Mouse (Mus musculus) kidney, embryonic 15.5 days (tissue): ENCODE data around the gene Trpv5. TPM values are rescaled to one million over a fixed set of nuclear protein-coding genes. Genes with fewer than 3 reads are reported as not detected.

ENCODE experiments used
- ATAC-seq: fragments of 200-750 bp; cut with Nextera tagmentation; replicated peaks from 2 replicates; pipeline ENCODE4 v1.8.0; 2017; ENCODE audit warnings: moderate TSS enrichment; ENCODE audit not compliant: low FRiP score
- H3K27ac ChIP-seq: fragments of 300-500 bp; sonication (generic); 2 replicates; pipeline ENCODE4 v1.5.1; 2015; ENCODE audit warnings: mild to moderate bottlenecking, inconsistent platforms
- H3K27me3 ChIP-seq: fragments of 300-500 bp; sonication (generic); 2 replicates; pipeline ENCODE4 v1.6.1; 2015; ENCODE audit warnings: inconsistent platforms
- H3K36me3 ChIP-seq: fragments of 300-500 bp; sonication (generic); 2 replicates; pipeline ENCODE4 v1.6.1; 2015; ENCODE audit warnings: inconsistent platforms
- H3K4me1 ChIP-seq: fragments of 300-500 bp; sonication (generic); 2 replicates; pipeline ENCODE4 v1.6.1; 2015; ENCODE audit warnings: inconsistent platforms
- H3K4me2 ChIP-seq: fragments of 300-500 bp; sonication (generic); 2 replicates; pipeline ENCODE4 v1.6.1; 2015; ENCODE audit warnings: moderate library complexity, mild to moderate bottlenecking, inconsistent platforms
- H3K4me3 ChIP-seq: fragments of 300-500 bp; sonication (generic); replicated peaks from 2 replicates; pipeline ENCODE4 v1.5.1; 2015; ENCODE audit warnings: mild to moderate bottlenecking, inconsistent platforms
- H3K9ac ChIP-seq: fragments of 300-500 bp; sonication (generic); 2 replicates; pipeline ENCODE4 v1.6.1; 2015; ENCODE audit warnings: mild to moderate bottlenecking, inconsistent platforms
- H3K9me3 ChIP-seq: fragments of 300-500 bp; sonication (generic); replicated peaks from 2 replicates; pipeline ENCODE4 v1.6.1; 2016; ENCODE audit warnings: inconsistent platforms
- WGBS: fragments of 180-500 bp; shearing (Covaris S2); methylation state at CpG from one replicate; pipeline ENCODE4 v1.1.7; 2015; ENCODE audit warnings: mixed read lengths; 5-methylcytosine and 5-hydroxymethylcytosine counted together
- polyA plus RNA-seq: library from polyadenylated mRNA; unstranded; fragments of >200 nt; fragmentation: Nextera tagmentation; extraction: Ambion mirVana; gene quantifications from 2 replicates; pipeline ENCODE4 v1.2.1, GENCODE M21; 2015

Trpv5 gene
- 1.5 and 1.8 TPM in 2 replicates for polyA plus RNA-seq

- Histone ChIP-seq H3K9me3 (no peaks in the 10 kb centered on the region), H3K36me3 (no peaks in the 10 kb centered on the region), H3K4me1 (no peaks in the 10 kb centered on the region), H3K4me2 (no peak within 1 kb of the TSS), H3K4me3 (no peak within 1 kb of the TSS), H3K27ac (no peak within 1 kb of the TSS), H3K9ac (no peak within 1 kb of the TSS), H3K27me3 (no peaks in the 10 kb centered on the region)
- WGBS: 39% methylated on average over 1 of the region's 1 CpGs
- no peak for ATAC-seq
Measured at GRCm38 (mm10) chr6:41680669-41681068, at the start of gene Trpv5. Gene Trpv5 (minus strand): TSS chr6:41680769.

GRCm38 (mm10) chr6:41727989-41728609 lies 47.5 kb upstream of the Trpv5 start:
- Histone ChIP-seq H3K36me3 (no peaks in the 10 kb centered on the region), H3K27me3 (no peaks in the 10 kb centered on the region), H3K4me2 (no peak overlapping the region), H3K9ac (no peak overlapping the region), H3K4me3 (no peak overlapping the region), H3K9me3 (no peaks in the 10 kb centered on the region), H3K4me1 (no peaks in the 10 kb centered on the region), H3K27ac (no peak overlapping the region)
- no peak for ATAC-seq
- WGBS: 87% methylated on average over 1 of the region's 1 CpGs

GRCm38 (mm10) chr6:41721430-41721829 lies 40.9 kb upstream of the Trpv5 start:
- Histone ChIP-seq H3K9ac (no peak overlapping the region), H3K4me2 (no peak overlapping the region), H3K9me3 (no peaks in the 10 kb centered on the region), H3K27ac (no peak overlapping the region), H3K4me3 (no peak overlapping the region), H3K36me3 (no peaks in the 10 kb centered on the region), H3K27me3 (no peaks in the 10 kb centered on the region), H3K4me1 (no peaks in the 10 kb centered on the region)
- WGBS: 81% methylated on average over 2 of the region's 2 CpGs
- ATAC-seq: no peak

- Histone ChIP-seq H3K4me3 (no peak overlapping the region), H3K27ac (no peak overlapping the region), H3K36me3 (no peaks in the 10 kb centered on the region), H3K27me3 (no peaks in the 10 kb centered on the region), H3K4me2 (no peak overlapping the region), H3K9me3 (no peaks in the 10 kb centered on the region), H3K9ac (no peak overlapping the region), H3K4me1 (no peaks in the 10 kb centered on the region)
- 75% methylated on average over 1 of the region's 1 CpGs for WGBS
- ATAC-seq: no peak
Measured at GRCm38 (mm10) chr6:41710281-41710680, 29.7 kb upstream of the Trpv5 start.

- Histone ChIP-seq H3K27ac (no peak overlapping the region), H3K4me3 (no peak overlapping the region), H3K4me2 (no peak overlapping the region), H3K4me1 (0 out of 2 replicates have a peak, but pooled peaks cover 2% of the 10 kb centered on the region), H3K9ac (no peak overlapping the region), H3K36me3 (no peaks in the 10 kb centered on the region), H3K9me3 (no peaks in the 10 kb centered on the region), H3K27me3 (no peaks in the 10 kb centered on the region)
- 87% methylated on average over 7 of the region's 7 CpGs for WGBS
- ATAC-seq: no peak; the same call in 1 of the 2 replicates
Measured at GRCm38 (mm10) chr6:41706275-41706674, 25.7 kb upstream of the Trpv5 start.

GRCm38 (mm10) chr6:41704123-41704522 lies 23.6 kb upstream of the Trpv5 start, which contains the start of gene Kel:
Gene Kel (minus strand): TSS chr6:41704339.
- Histone ChIP-seq H3K36me3 (no peaks in the 10 kb centered on the region), H3K4me1 (0 out of 2 replicates have a peak, but pooled peaks cover 2% of the 10 kb centered on the region), H3K4me2 (no peak within 1 kb of the TSS), H3K27me3 (no peaks in the 10 kb centered on the region), H3K9me3 (no peaks in the 10 kb centered on the region), H3K4me3 (no peak within 1 kb of the TSS), H3K9ac (no peak within 1 kb of the TSS), H3K27ac (peak within 1 kb of the TSS; percentile 32)
- 33% methylated on average over 1 of the region's 1 CpGs for WGBS
- peak; percentile 68; the same call in 1 of the 2 replicates for ATAC-seq

GRCm38 (mm10) chr6:41702928-41703327 lies 22.4 kb upstream of the Trpv5 start:
- Histone ChIP-seq H3K36me3 (no peaks in the 10 kb centered on the region), H3K9me3 (no peaks in the 10 kb centered on the region), H3K9ac (no peak overlapping the region), H3K4me3 (no peak overlapping the region), H3K4me1 (0 out of 2 replicates have a peak, but pooled peaks cover 2% of the 10 kb centered on the region), H3K4me2 (no peak overlapping the region), H3K27me3 (no peaks in the 10 kb centered on the region), H3K27ac (no peak overlapping the region)
- ATAC-seq: peak; percentile 44; the same call in 1 of the 2 replicates
- 71% methylated on average over 2 of the region's 2 CpGs for WGBS

GRCm38 (mm10) chr6:41701245-41701644 lies 20.7 kb upstream of the Trpv5 start:
- H3K4me2 ChIP-seq: no peak overlapping the region
- no peaks in the 10 kb centered on the region for H3K27me3 ChIP-seq
- no peak overlapping the region for H3K4me3 ChIP-seq
- H3K9me3 ChIP-seq: no peaks in the 10 kb centered on the region
- H3K9ac ChIP-seq: no peak overlapping the region
- no peak overlapping the region for H3K27ac ChIP-seq
- 88% methylated on average over 1 of the region's 1 CpGs for WGBS
- H3K36me3 ChIP-seq: no peaks in the 10 kb centered on the region
- ATAC-seq: no peak
- H3K4me1 ChIP-seq: 0 out of 2 replicates have a peak, but pooled peaks cover 2% of the 10 kb centered on the region

GRCm38 (mm10) chr6:41694407-41694806 lies 13.8 kb upstream of the Trpv5 start:
- H3K27ac ChIP-seq: no peak overlapping the region
- no peak overlapping the region for H3K4me3 ChIP-seq
- WGBS: 76% methylated on average over 1 of the region's 1 CpGs
- H3K9ac ChIP-seq: no peak overlapping the region
- no peaks in the 10 kb centered on the region for H3K27me3 ChIP-seq
- no peaks in the 10 kb centered on the region for H3K4me1 ChIP-seq
- no peaks in the 10 kb centered on the region for H3K36me3 ChIP-seq
- no peak overlapping the region for H3K4me2 ChIP-seq
- no peak for ATAC-seq
- no peaks in the 10 kb centered on the region for H3K9me3 ChIP-seq

- no peak overlapping the region for H3K27ac ChIP-seq
- no peak overlapping the region for H3K4me3 ChIP-seq
- no peak overlapping the region for H3K9ac ChIP-seq
- no peaks in the 10 kb centered on the region for H3K4me1 ChIP-seq
- no peaks in the 10 kb centered on the region for H3K9me3 ChIP-seq
- no peaks in the 10 kb centered on the region for H3K27me3 ChIP-seq
- no peak for ATAC-seq
- no peak overlapping the region for H3K4me2 ChIP-seq
- no peaks in the 10 kb centered on the region for H3K36me3 ChIP-seq
Measured at GRCm38 (mm10) chr6:41692200-41692599, 11.6 kb upstream of the Trpv5 start.

- Histone ChIP-seq H3K27me3 (no peaks in the 10 kb centered on the region), H3K36me3 (no peaks in the 10 kb centered on the region), H3K4me1 (no peaks in the 10 kb centered on the region), H3K4me2 (no peak overlapping the region), H3K9me3 (no peaks in the 10 kb centered on the region), H3K9ac (no peak overlapping the region), H3K4me3 (no peak overlapping the region), H3K27ac (no peak overlapping the region)
- no peak for ATAC-seq
- 68% methylated on average over 3 of the region's 3 CpGs for WGBS
Measured at GRCm38 (mm10) chr6:41685596-41685995, 5.0 kb upstream of the Trpv5 start.

GRCm38 (mm10) chr6:41684911-41685310 lies 4.3 kb upstream of the Trpv5 start:
- ATAC-seq: no peak
- no peaks in the 10 kb centered on the region for H3K36me3 ChIP-seq
- no peaks in the 10 kb centered on the region for H3K4me1 ChIP-seq
- no peaks in the 10 kb centered on the region for H3K9me3 ChIP-seq
- no peak overlapping the region for H3K4me2 ChIP-seq
- no peaks in the 10 kb centered on the region for H3K27me3 ChIP-seq
- WGBS: 83% methylated on average over 5 of the region's 5 CpGs
- H3K4me3 ChIP-seq: no peak overlapping the region
- no peak overlapping the region for H3K27ac ChIP-seq
- no peak overlapping the region for H3K9ac ChIP-seq

GRCm38 (mm10) chr6:41684131-41684530 lies 3.6 kb upstream of the Trpv5 start, which contains the start of gene Llcfc1:
Gene Llcfc1 (plus strand): TSS chr6:41684431.
- Histone ChIP-seq H3K27me3 (no peaks in the 10 kb centered on the region), H3K4me1 (no peaks in the 10 kb centered on the region), H3K36me3 (no peaks in the 10 kb centered on the region), H3K4me3 (no peak within 1 kb of the TSS), H3K9ac (no peak within 1 kb of the TSS), H3K9me3 (no peaks in the 10 kb centered on the region), H3K27ac (no peak within 1 kb of the TSS), H3K4me2 (no peak within 1 kb of the TSS)
- 76% methylated on average over 2 of the region's 2 CpGs for WGBS
- no peak for ATAC-seq
